8 mouse cellular contexts compared by ENCODE assay signal in the genomic region with DNA sequence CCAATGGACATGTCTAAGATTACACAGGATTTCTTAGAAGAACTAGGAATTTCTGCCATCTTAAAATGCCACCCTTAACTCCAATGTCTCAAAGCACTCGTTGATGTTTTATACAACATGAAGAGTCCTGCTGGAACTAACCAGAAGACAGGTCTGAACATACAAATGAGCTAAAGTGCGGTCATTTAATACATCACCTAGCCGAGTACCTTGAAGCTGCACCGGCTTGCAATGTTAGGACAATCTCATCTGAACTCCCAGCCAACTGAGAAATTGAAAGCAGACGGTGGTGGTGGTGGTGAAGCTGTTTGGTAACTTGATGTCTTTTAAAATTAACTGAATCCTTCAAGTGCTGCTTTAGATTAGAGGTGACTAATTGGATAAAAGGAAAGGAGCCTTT. TPM values are rescaled to one million over a fixed set of nuclear protein-coding genes. Genes with fewer than 3 reads are reported as not detected.
DNase-seq lines count a peak whose midpoint lies in the region; ATAC-seq and TF ChIP-seq lines count a peak whose summit lies in the region.

No protein-coding gene starts in this region.

- peaks cover 4 to 32% of the 10 kb centered on the region in 2 experiments; a peak in 2 of 4 replicates for H3K4me1 ChIP-seq in CH12.LX (ENCODE audit: control insufficient read depth in 1 of 2, insufficient read depth in 2 of 2)
- H3K4me1 ChIP-seq in heart, postnatal 0 days (ENCODE audit: control insufficient read depth, insufficient read depth): peaks cover 4% of the 10 kb centered on the region; the same call in 1 of the 2 replicates

- WGBS in heart, postnatal 0 days: 41% methylated on average over 5 of the region's 5 CpGs
- WGBS in macrophage (ENCODE audit: missing documents): 41% methylated on average over 5 of the region's 5 CpGs

- no peak for ATAC-seq in heart, postnatal 0 days (ENCODE audit: insufficient read depth, low read depth)

- no peak for TF ChIP-seq POLR2A in CH12.LX (IDR thresholded peaks at IDR 0.05; ENCODE audit: low read depth, low read length)

- peak overlapping the region; percentile 90 for H3K4me2 ChIP-seq in CH12.LX (ENCODE audit: insufficient read depth, low read depth, poor library complexity, severe bottlenecking)
- H3K4me2 ChIP-seq in heart, postnatal 0 days (ENCODE audit: low read depth, low read length): peak overlapping the region; percentile 84

- peak overlapping the region; percentile 90 for H3K27ac ChIP-seq in gastrocnemius, adult 2 months
- H3K27ac ChIP-seq in CH12.LX (ENCODE audit: insufficient read depth, low read depth) (peak overlapping the region; percentile 70), macrophage (peak overlapping the region; percentile 50)
- no peak overlapping the region for H3K27ac ChIP-seq in heart, postnatal 0 days (ENCODE audit: low read depth)

- H3K9me3 ChIP-seq in CH12.LX (replicated peaks; ENCODE audit: low read length): no peaks in the 10 kb centered on the region
- H3K9me3 ChIP-seq in heart, postnatal 0 days (replicated peaks; ENCODE audit: control insufficient read depth, low read length): no peaks in the 10 kb centered on the region

- H3K36me3 ChIP-seq in CH12.LX (replicated peaks in 1 of 2; ENCODE audit: control insufficient read depth in 1 of 2, insufficient read depth in 1 of 2, low read length in 1 of 2) (no peaks in the 10 kb centered on the region), macrophage (ENCODE audit: inconsistent target) (no peaks in the 10 kb centered on the region)
- no peaks in the 10 kb centered on the region for H3K36me3 ChIP-seq in heart, postnatal 0 days (replicated peaks; ENCODE audit: control insufficient read depth, insufficient read depth, low read length)

- DNase-seq in gastrocnemius, adult 2 months: no peak
- no peak for DNase-seq in gastrocnemius, adult 8-10 months (ENCODE audit: low spot score in 2 of 2)
- DNase-seq in CH12.LX (ENCODE audit: extremely low read depth): no peak
- DNase-seq in heart, postnatal 0 days (ENCODE audit: low spot score): no peak
- no peak for DNase-seq in urinary bladder, postnatal 10 days (ENCODE audit: low spot score)
- no peak for DNase-seq in adrenal gland, postnatal 36 days
- no peak for DNase-seq in left cerebral cortex, adult 8-10 months (ENCODE audit: low spot score in 2 of 2)

- in situ Hi-C loops in CH12.LX (cut with MboI; ENCODE audit: low pct_ligation_motif_present, low pct_unique_long_range_greater_than_20kb, low sequenced_read_pairs): no loop called here

- intact Hi-C loops in gastrocnemius, adult 2 months (cut with DNase I): loop anchor here (5.0 kb wide), 1 partner anchor 76 kb away; no protein-coding TSS in a partner anchor

- TF ChIP-seq RAD21 in CH12.LX (IDR thresholded peaks at IDR 0.05; ENCODE audit: low read depth, low read length): no peak

- no peaks in the 10 kb centered on the region for H3K79me2 ChIP-seq in CH12.LX (replicated peaks; ENCODE audit: control insufficient read depth, extremely low read depth, insufficient read depth, poor library complexity, severe bottlenecking)
- H3K79me2 ChIP-seq in macrophage (ENCODE audit: inconsistent target): peaks cover 41% of the 10 kb centered on the region

- no peaks in the 10 kb centered on the region for H3K27me3 ChIP-seq in CH12.LX (replicated peaks)
- H3K27me3 ChIP-seq in heart, postnatal 0 days (ENCODE audit: control insufficient read depth, insufficient read depth, low read length): no peaks in the 10 kb centered on the region

- H3K4me3 ChIP-seq in gastrocnemius, adult 2 months: peak overlapping the region; percentile 98
- H3K4me3 ChIP-seq in CH12.LX (replicated peaks in 1 of 3; ENCODE audit: low read depth in 2 of 3, low read length in 2 of 3, poor library complexity in 1 of 3) (peak overlapping the region; percentile 60 to 70 (median 69)), macrophage (ENCODE audit: inconsistent target) (peak overlapping the region; percentile 100)
- peak overlapping the region; percentile 81 for H3K4me3 ChIP-seq in heart, postnatal 0 days (ENCODE audit: low read depth, low read length)

- no peak for TF ChIP-seq CTCF in gastrocnemius, adult 2 months (IDR thresholded peaks at IDR 0.05)
- no peak for TF ChIP-seq CTCF in CH12.LX (conservative IDR thresholded peaks at IDR 0.05 in 1 of 2, IDR thresholded peaks at IDR 0.05 in 1 of 2; ENCODE audit: low read depth in 2 of 2, low read length in 2 of 2)
- TF ChIP-seq CTCF in heart, postnatal 0 days (IDR thresholded peaks at IDR 0.05; ENCODE audit: low read depth): no peak

- peak overlapping the region; percentile 68 for H3K9ac ChIP-seq in CH12.LX (ENCODE audit: insufficient read depth, low read depth)
- H3K9ac ChIP-seq in heart, postnatal 0 days (replicated peaks; ENCODE audit: low read depth, low read length): peak overlapping the region; percentile 51; the same call in 1 of the 2 replicates

- no peak for TF ChIP-seq EP300 in CH12.LX (IDR thresholded peaks at IDR 0.05; ENCODE audit: low read length)
- TF ChIP-seq EP300 in heart, postnatal 0 days (IDR thresholded peaks at IDR 0.05; ENCODE audit: low read depth): no peak

- dilution Hi-C loops in CH12.LX (cut with MboI; ENCODE audit: extremely low pct_ligation_motif_present, extremely low pct_unique_long_range_greater_than_20kb, low sequenced_read_pairs): no loop called here

TF ChIP-seq in CH12.LX, 34 proteins besides CTCF, POLR2A, EP300 and RAD21:
- TF ChIP-seq PAX5 (IDR thresholded peaks at IDR 0.05; ENCODE audit: low read length) (no peak), NELFE (IDR thresholded peaks at IDR 0.05; ENCODE audit: low read depth, low read length) (no peak), ETS1 (conservative IDR thresholded peaks at IDR 0.05; ENCODE audit: low read depth, low read length) (no peak), ZNF384 (IDR thresholded peaks at IDR 0.05; ENCODE audit: low read depth, low read length) (no peak), TBP (conservative IDR thresholded peaks at IDR 0.05; ENCODE audit: low read depth, low read length) (peak; percentile 96), UBTF (IDR thresholded peaks at IDR 0.05; ENCODE audit: low read depth, low read length) (peak; percentile 88), SIN3A (IDR thresholded peaks at IDR 0.05; ENCODE audit: low read length) (no peak), MYC (IDR thresholded peaks at IDR 0.05; ENCODE audit: low read depth, low read length) (0 out of 2 replicates have a peak, but pooled peaks have one; percentile 2), GABPA (IDR thresholded peaks at IDR 0.05; ENCODE audit: insufficient replicate concordance, low read depth, low read length) (no peak), NRF1 (IDR thresholded peaks at IDR 0.05; ENCODE audit: low read depth, low read length) (no peak), JUND (conservative IDR thresholded peaks at IDR 0.05; ENCODE audit: low read depth, low read length) (no peak), CHD1 (IDR thresholded peaks at IDR 0.05; ENCODE audit: low read depth, low read length) (no peak), HCFC1 (IDR thresholded peaks at IDR 0.05; ENCODE audit: low read depth, low read length) (no peak), USF2 (conservative IDR thresholded peaks at IDR 0.05; ENCODE audit: low read depth, low read length) (no peak), ZC3H11A (IDR thresholded peaks at IDR 0.05; ENCODE audit: low read depth, low read length) (no peak), SMC3 (IDR thresholded peaks at IDR 0.05; ENCODE audit: low read depth, low read length) (no peak), JUN (IDR thresholded peaks at IDR 0.05; ENCODE audit: insufficient read depth, low read depth, low read length) (no peak)

RNA-seq across cellular contexts. Expression of gene Mitf, which starts 0.8 kb away (rescaled TPM):
- total RNA-seq in gastrocnemius, adult 2 months (2021): 10 to 100 TPM; 14.4 to 21.6 TPM
- 10 to 100 TPM; 14.2 to 23.8 (median 16.7) TPM for total RNA-seq in gastrocnemius, adult 8-10 months (2022)
- total RNA-seq in CH12.LX (2012; rRNA removed) (3.6 and 3.9 TPM in 2 replicates), CH12.LX (2014; rRNA removed) (4.7 and 5.4 TPM in 2 replicates)
- polyA plus RNA-seq in CH12.LX (2012; ENCODE audit: insufficient read length, low read depth) (3.4 and 3.5 TPM in 2 replicates), macrophage (2018) (26.4 to 41.8 TPM (median 32.8 TPM) in 3 replicates)
- 70.1 and 94.1 TPM in 2 replicates for total RNA-seq in heart, postnatal 0 days (2014; rRNA removed; ENCODE audit: low replicate concordance)
- 26.2 and 26.9 TPM in 2 replicates for polyA plus RNA-seq in heart, postnatal 0 days (2015; fragmentation: Nextera tagmentation; extraction: Ambion mirVana)
- total RNA-seq in macrophage (2018; cell fraction: chromatin; rRNA removed): 100 to 1,000 TPM; 105 to 325 (median 155) TPM
- 10 to 100 TPM; 37.1 to 78.3 (median 50.7) TPM for total RNA-seq in macrophage (2018; cell fraction: cytosol; rRNA removed)
- 100 to 1,000 TPM in 25 of 26 experiments, 10 to 100 TPM in 1; 95.4 to 382 (median 112) TPM for total RNA-seq in macrophage (2018; cell fraction: nucleus; rRNA removed)
- 10 to 100 TPM in 1 of 2 experiments, 1 to 10 TPM in 1; 9.4 to 10.2 TPM for total RNA-seq in adrenal gland, postnatal 36 days (2021)
- total RNA-seq in left cerebral cortex, adult 8-10 months (2022): 1 to 10 TPM; 7.4 to 9.2 (median 8.5) TPM
